Comparison of ENCODE assay signal across 20 mouse cellular contexts in the genomic region with DNA sequence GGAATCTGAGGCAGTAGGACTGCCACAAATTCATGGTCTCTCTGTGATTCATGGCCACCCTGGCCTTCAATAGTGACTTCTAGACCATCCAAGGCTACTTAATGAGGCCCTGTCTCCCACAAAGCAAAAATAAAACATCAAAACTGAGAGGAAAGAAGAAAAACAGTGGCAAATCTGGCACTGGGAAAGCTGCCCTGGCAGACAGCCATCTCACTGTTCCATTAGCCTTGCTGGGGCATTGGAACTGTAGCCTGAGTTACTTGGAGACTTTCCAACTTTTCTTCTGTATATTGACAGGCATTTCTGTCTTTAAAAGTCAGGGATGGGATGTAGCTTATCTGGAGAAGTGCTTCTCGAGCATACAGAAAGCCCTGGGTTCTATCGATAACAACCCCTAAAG. TPM values are rescaled to one million over a fixed set of nuclear protein-coding genes. Genes with fewer than 3 reads are reported as not detected.
DNase-seq lines count a peak whose midpoint lies in the region; ATAC-seq and TF ChIP-seq lines count a peak whose summit lies in the region.
"Had no signal": no experiment of that assay in that cellular context is flagged by ENCODE, and none has a peak within 500 bp of the region (broad histone marks: within the 10 kb centered on the region; RNA-seq: fewer than 3 reads in every experiment).

No protein-coding gene starts in this region.

- no peaks in the 10 kb centered on the region for H3K36me3 ChIP-seq in kidney, adult 2 months (ENCODE audit: control insufficient read depth, insufficient read depth, low read length)
- H3K36me3 ChIP-seq in kidney, embryonic 16.5 days (ENCODE audit: insufficient read depth, low read length) = no peaks in the 10 kb centered on the region
- H3K36me3 ChIP-seq: heart, embryonic 10.5 days; limb, embryonic 13.5 days; midbrain, embryonic 15.5 days had no signal

- H3K4me2 ChIP-seq in kidney, embryonic 16.5 days (replicated peaks; ENCODE audit: low read depth, low read length) = no peak overlapping the region
- H3K4me2 ChIP-seq: limb, embryonic 13.5 days; midbrain, embryonic 15.5 days had no signal

- H3K9ac ChIP-seq in kidney, embryonic 16.5 days (replicated peaks; ENCODE audit: low read length) = no peak overlapping the region
- H3K9ac ChIP-seq: limb, embryonic 13.5 days; midbrain, embryonic 15.5 days had no signal

- peak; percentile 1 for DNase-seq in kidney, adult 2 months
- peak; percentile 74 for DNase-seq in ovary, adult 18-20 months (ENCODE audit: low spot score)
- no peak for DNase-seq in ovary, postnatal 10 days (ENCODE audit: low spot score)
- DNase-seq in adrenal gland, adult 8-10 months = peak; percentile 19
- peak; percentile 1 to 32 for DNase-seq in kidney, postnatal 36 days
- DNase-seq in frontal cortex, adult 2 months (ENCODE audit: extremely low spot score in 1 of 2, low spot score in 1 of 2) = no peak
- DNase-seq: cerebellum, adult 2 months; heart, postnatal 36 days; right cerebral cortex, postnatal 14 days; thymus, postnatal 14 days had no signal

- WGBS in kidney, adult 2 months = 85% methylated on average over 2 of the region's 2 CpGs
- 83% methylated on average over 2 of the region's 2 CpGs for WGBS in kidney, embryonic 16.5 days

- no peak overlapping the region for H3K4me3 ChIP-seq in kidney, adult 2 months (ENCODE audit: insufficient read depth, low read depth, low read length)
- no peak overlapping the region for H3K4me3 ChIP-seq in kidney, embryonic 16.5 days (ENCODE audit: low read length)
- H3K4me3 ChIP-seq: heart, embryonic 10.5 days; limb, embryonic 13.5 days; midbrain, embryonic 15.5 days had no signal

- ATAC-seq in kidney, embryonic 16.5 days (ENCODE audit: low FRiP score, low TSS enrichment) = no peak
- ATAC-seq: CD4-positive, CD25-positive, alpha-beta regulatory T cell, adult 4 months; intestine, embryonic 16.5 days; lung, postnatal 0 days; midbrain, embryonic 15.5 days had no signal

- TF ChIP-seq POLR2A in kidney, adult 2 months (IDR thresholded peaks at IDR 0.05; ENCODE audit: low read depth, low read length) = no peak

- H3K27ac ChIP-seq in kidney, adult 2 months (ENCODE audit: insufficient read depth, low read depth, low read length) = no peak overlapping the region
- H3K27ac ChIP-seq in kidney, embryonic 16.5 days (ENCODE audit: low read length) = no peak overlapping the region
- H3K27ac ChIP-seq: heart, embryonic 10.5 days; limb, embryonic 13.5 days; midbrain, embryonic 15.5 days had no signal

- TF ChIP-seq CTCF in kidney, adult 2 months (conservative IDR thresholded peaks at IDR 0.05; ENCODE audit: insufficient read depth, insufficient read length, low read depth, low read length) = no peak

- no peaks in the 10 kb centered on the region for H3K9me3 ChIP-seq in kidney, embryonic 16.5 days (ENCODE audit: low read length)
- H3K9me3 ChIP-seq: heart, embryonic 10.5 days; limb, embryonic 13.5 days; midbrain, embryonic 15.5 days had no signal

- H3K4me1 ChIP-seq in kidney, adult 2 months (ENCODE audit: control insufficient read depth, insufficient read depth, low read length) = no peaks in the 10 kb centered on the region
- no peaks in the 10 kb centered on the region for H3K4me1 ChIP-seq in kidney, embryonic 16.5 days (ENCODE audit: insufficient read depth, low read length)
- H3K4me1 ChIP-seq: heart, embryonic 10.5 days; limb, embryonic 13.5 days; midbrain, embryonic 15.5 days had no signal

- H3K27me3 ChIP-seq in kidney, adult 2 months (replicated peaks; ENCODE audit: control insufficient read depth, insufficient read depth, low read length) = no peaks in the 10 kb centered on the region
- H3K27me3 ChIP-seq in kidney, embryonic 16.5 days (ENCODE audit: insufficient read depth, low read length) = no peaks in the 10 kb centered on the region
- H3K27me3 ChIP-seq: limb, embryonic 13.5 days; midbrain, embryonic 15.5 days had no signal

RNA-seq across cellular contexts. Expression of a gene that starts 14.6 kb away (rescaled TPM):
- not detected in 2 replicates for polyA plus RNA-seq in kidney, adult 2 months (2012; rRNA removed)
- polyA plus RNA-seq in kidney, embryonic 16.5 days (2015; fragmentation: Nextera tagmentation; extraction: Ambion mirVana) = not detected in 2 replicates
- total RNA-seq in adrenal gland, adult 8-10 months (2022) = not detected
- polyA plus RNA-seq in frontal cortex, adult 2 months (2012; rRNA removed) = not detected in 2 replicates
- total RNA-seq: gastrocnemius, adult 18-20 months; heart, postnatal 36 days; layer of hippocampus, postnatal 25 days had no signal
- polyA plus RNA-seq: CD4-positive, CD25-positive, alpha-beta regulatory T cell, adult 4 months; cerebellum, adult 2 months; heart, embryonic 10.5 days; limb, embryonic 13.5 days; lung, postnatal 0 days; midbrain, embryonic 15.5 days; neural tube, embryonic 14.5 days had no signal

RNA-seq across cellular contexts. Expression of a gene that starts 28.1 kb away (rescaled TPM):
- not detected in 2 replicates for polyA plus RNA-seq in kidney, adult 2 months (2012; rRNA removed)
- polyA plus RNA-seq in kidney, embryonic 16.5 days (2015; fragmentation: Nextera tagmentation; extraction: Ambion mirVana) = not detected in 2 replicates
- not detected for total RNA-seq in adrenal gland, adult 8-10 months (2022)
- polyA plus RNA-seq in frontal cortex, adult 2 months (2012; rRNA removed) = not detected in 2 replicates
- total RNA-seq: gastrocnemius, adult 18-20 months; heart, postnatal 36 days; layer of hippocampus, postnatal 25 days had no signal
- polyA plus RNA-seq: CD4-positive, CD25-positive, alpha-beta regulatory T cell, adult 4 months; cerebellum, adult 2 months; heart, embryonic 10.5 days; limb, embryonic 13.5 days; lung, postnatal 0 days; midbrain, embryonic 15.5 days; neural tube, embryonic 14.5 days had no signal

RNA-seq across cellular contexts. Expression of a gene that starts 29.1 kb away (rescaled TPM):
- not detected in 2 replicates for polyA plus RNA-seq in kidney, adult 2 months (2012; rRNA removed)
- not detected in 2 replicates for polyA plus RNA-seq in kidney, embryonic 16.5 days (2015; fragmentation: Nextera tagmentation; extraction: Ambion mirVana)
- not detected for total RNA-seq in adrenal gland, adult 8-10 months (2022)
- not detected in 2 replicates for polyA plus RNA-seq in frontal cortex, adult 2 months (2012; rRNA removed)
- total RNA-seq: gastrocnemius, adult 18-20 months; heart, postnatal 36 days; layer of hippocampus, postnatal 25 days had no signal
- polyA plus RNA-seq: cerebellum, adult 2 months; heart, embryonic 10.5 days; intestine, embryonic 16.5 days; limb, embryonic 13.5 days; midbrain, embryonic 15.5 days; neural tube, embryonic 14.5 days had no signal

RNA-seq across cellular contexts. Expression of a gene that starts 48.5 kb away (rescaled TPM):
- not detected in 2 replicates for polyA plus RNA-seq in kidney, adult 2 months (2012; rRNA removed)
- 0.24 TPM in 1 of 2 replicates, not detected in the other for polyA plus RNA-seq in kidney, embryonic 16.5 days (2015; fragmentation: Nextera tagmentation; extraction: Ambion mirVana)
- total RNA-seq in adrenal gland, adult 8-10 months (2022) = not detected
- polyA plus RNA-seq in frontal cortex, adult 2 months (2012; rRNA removed) = not detected in 2 replicates
- total RNA-seq: gastrocnemius, adult 18-20 months; heart, postnatal 36 days; layer of hippocampus, postnatal 25 days had no signal
- polyA plus RNA-seq: CD4-positive, CD25-positive, alpha-beta regulatory T cell, adult 4 months; cerebellum, adult 2 months; limb, embryonic 13.5 days; lung, postnatal 0 days; midbrain, embryonic 15.5 days; neural tube, embryonic 14.5 days had no signal

Comparison
In these comparisons a context has a peak if more than half of its experiments do, and no peak if none do; other contexts are left out.
1. DNase-seq: peak in kidney, adult 2 months (single experiment), ovary, adult 18-20 months (single experiment), adrenal gland, adult 8-10 months (single experiment) and kidney, postnatal 36 days (2 of 2); none in ovary, postnatal 10 days (single experiment) and frontal cortex, adult 2 months (0 of 2).